Mouse (Mus musculus) CH12.LX (cell line): ENCODE measurements around the gene Tepp. TPM values are rescaled to one million over a fixed set of nuclear protein-coding genes. Genes with fewer than 3 reads are reported as not detected.

Experiments
- DNase-seq: peaks from one replicate; pipeline ENCODE4 v3.0.0-alpha.2; 2013; ENCODE audit errors: extremely low read depth
- H3K27ac ChIP-seq: 2 replicates; pipeline ENCODE4 v1.5.1; 2012; ENCODE audit warnings: low read depth, mild to moderate bottlenecking, control low read depth, moderate library complexity; ENCODE audit not compliant: insufficient read depth
- H3K27me3 ChIP-seq: replicated peaks from 2 replicates; pipeline ENCODE3; 2012; ENCODE audit warnings: inconsistent platforms
- H3K36me3 ChIP-seq, 2 experiments: replicated peaks in 1 of 2; 2 replicates each; pipeline versions ENCODE3 to v1.6.1; 2012; ENCODE audit warnings: inconsistent platforms in 1 of 2, low read length in 1 of 2, mild to moderate bottlenecking in 1 of 2, mixed read lengths in 1 of 2, moderate library complexity in 1 of 2; ENCODE audit not compliant: control insufficient read depth in 1 of 2, insufficient read depth in 1 of 2
- H3K4me1 ChIP-seq, 2 experiments: 2 replicates each; pipeline ENCODE4 v1.6.1; 2012; ENCODE audit warnings: inconsistent platforms in 1 of 2, moderate library complexity in 1 of 2; ENCODE audit not compliant: insufficient read depth in 2 of 2, control insufficient read depth in 1 of 2
- H3K4me2 ChIP-seq: 2 replicates; pipeline ENCODE4 v1.6.1; 2012; ENCODE audit warnings: low read depth, mild to moderate bottlenecking, control low read depth; ENCODE audit not compliant: poor library complexity, insufficient read depth, severe bottlenecking
- H3K4me3 ChIP-seq, 3 experiments: fragments of 150-350 bp in 1 of 3; sonication (generic) in 1 of 3; replicated peaks in 1 of 3; 2 replicates each; pipeline versions ENCODE3 to v1.5.1; 2011 to 2012; ENCODE audit warnings: low read depth in 2 of 3, low read length in 2 of 3, mild to moderate bottlenecking in 2 of 3, moderate library complexity in 2 of 3, control low read depth in 1 of 3, improper control_type of control experiment in 1 of 3, inconsistent platforms in 1 of 3, mixed read lengths in 1 of 3; ENCODE audit not compliant: poor library complexity in 1 of 3
- H3K79me2 ChIP-seq: replicated peaks from 2 replicates; pipeline ENCODE4 v1.6.1; 2012; ENCODE audit warnings: mild to moderate bottlenecking, moderate library complexity; ENCODE audit not compliant: control insufficient read depth, poor library complexity, insufficient read depth, severe bottlenecking; ENCODE audit errors: extremely low read depth
- H3K9ac ChIP-seq: 2 replicates; pipeline ENCODE4 v1.6.1; 2012; ENCODE audit warnings: low read depth, mild to moderate bottlenecking, control low read depth, moderate library complexity; ENCODE audit not compliant: insufficient read depth
- H3K9me3 ChIP-seq: replicated peaks from 2 replicates; pipeline ENCODE3; 2012; ENCODE audit warnings: low read length, inconsistent platforms, mixed read lengths
- BHLHE40 ChIP-seq: IDR thresholded peaks from 2 replicates; pipeline ENCODE4 v1.6.1; 2011; ENCODE audit warnings: mild to moderate bottlenecking, low read depth, low read length, improper control_type of control experiment
- CHD1 ChIP-seq: IDR thresholded peaks from 2 replicates; pipeline ENCODE4 v1.6.1; 2012; ENCODE audit warnings: low read depth, low read length, improper control_type of control experiment, inconsistent platforms
- CHD2 ChIP-seq: IDR thresholded peaks from 2 replicates; pipeline ENCODE4 v1.6.1; 2011; ENCODE audit warnings: low read length, improper control_type of control experiment
- ELF1 ChIP-seq: IDR thresholded peaks from 2 replicates; pipeline ENCODE4 v1.6.1; 2014; ENCODE audit warnings: low read depth, mild to moderate bottlenecking, inconsistent platforms, low read length, improper control_type of control experiment
- EP300 ChIP-seq: IDR thresholded peaks from 2 replicates; pipeline ENCODE4 v1.6.1; 2011; ENCODE audit warnings: low read length, improper control_type of control experiment
- HCFC1 ChIP-seq: IDR thresholded peaks from 2 replicates; pipeline ENCODE4 v1.6.1; 2012; ENCODE audit warnings: low read depth, mild to moderate bottlenecking, inconsistent platforms, low read length, improper control_type of control experiment
- JUN ChIP-seq: IDR thresholded peaks from 2 replicates; pipeline ENCODE4 v1.6.1; 2011; ENCODE audit warnings: low read depth, mild to moderate bottlenecking, low read length, improper control_type of control experiment, moderate library complexity; ENCODE audit not compliant: insufficient read depth
- JUND ChIP-seq: conservative IDR thresholded peaks from 2 replicates; pipeline ENCODE4 v1.6.1; 2011; ENCODE audit warnings: low read depth, low read length, improper control_type of control experiment
- KAT2A ChIP-seq: IDR thresholded peaks from 2 replicates; pipeline ENCODE4 v1.6.1; 2012; ENCODE audit warnings: low read length, improper control_type of control experiment, inconsistent platforms; ENCODE audit not compliant: insufficient replicate concordance
- MAX ChIP-seq: IDR thresholded peaks from 2 replicates; pipeline ENCODE4 v1.6.1; 2011; ENCODE audit warnings: low read length, improper control_type of control experiment
- MEF2A ChIP-seq: IDR thresholded peaks from 2 replicates; pipeline ENCODE4 v1.6.1; 2014; ENCODE audit warnings: low read depth, mild to moderate bottlenecking, inconsistent platforms, low read length, improper control_type of control experiment, borderline replicate concordance
- MXI1 ChIP-seq: IDR thresholded peaks from 2 replicates; pipeline ENCODE4 v1.6.1; 2011; ENCODE audit warnings: mild to moderate bottlenecking, low read depth, low read length, improper control_type of control experiment
- MYC ChIP-seq: IDR thresholded peaks from 2 replicates; pipeline ENCODE4 v1.6.1; 2011; ENCODE audit warnings: low read depth, mild to moderate bottlenecking, improper control_type of control experiment, low read length
- NELFE ChIP-seq: IDR thresholded peaks from 2 replicates; pipeline ENCODE4 v1.6.1; 2011; ENCODE audit warnings: low read depth, low read length, improper control_type of control experiment
- PAX5 ChIP-seq: IDR thresholded peaks from 2 replicates; pipeline ENCODE4 v1.6.1; 2012; ENCODE audit warnings: low read length, inconsistent platforms, mixed read lengths
- POLR2A ChIP-seq: IDR thresholded peaks from 2 replicates; pipeline ENCODE4 v1.6.1; 2011; ENCODE audit warnings: low read depth, mild to moderate bottlenecking, improper control_type of control experiment, low read length
- RAD21 ChIP-seq: IDR thresholded peaks from 2 replicates; pipeline ENCODE4 v1.6.1; 2011; ENCODE audit warnings: low read depth, mild to moderate bottlenecking, low read length, improper control_type of control experiment, moderate library complexity
- RCOR1 ChIP-seq: conservative IDR thresholded peaks from 2 replicates; pipeline ENCODE4 v1.6.1; 2012; ENCODE audit warnings: low read depth, mild to moderate bottlenecking, inconsistent platforms, low read length, improper control_type of control experiment
- SMC3 ChIP-seq: IDR thresholded peaks from 2 replicates; pipeline ENCODE4 v1.6.1; 2011; ENCODE audit warnings: low read depth, low read length, improper control_type of control experiment
- TBP ChIP-seq: conservative IDR thresholded peaks from 2 replicates; pipeline ENCODE4 v1.6.1; 2011; ENCODE audit warnings: low read depth, low read length, improper control_type of control experiment
- USF2 ChIP-seq: conservative IDR thresholded peaks from 2 replicates; pipeline ENCODE4 v1.6.1; 2011; ENCODE audit warnings: low read depth, low read length, improper control_type of control experiment
- ZC3H11A ChIP-seq: IDR thresholded peaks from 2 replicates; pipeline ENCODE4 v1.6.1; 2012; ENCODE audit warnings: low read depth, mild to moderate bottlenecking, inconsistent platforms, low read length, improper control_type of control experiment
- ZMIZ1 ChIP-seq: IDR thresholded peaks from 2 replicates; pipeline ENCODE4 v1.6.1; 2012; ENCODE audit warnings: low read depth, mild to moderate bottlenecking, inconsistent platforms, low read length, improper control_type of control experiment
- ZNF384 ChIP-seq: IDR thresholded peaks from 2 replicates; pipeline ENCODE4 v1.6.1; 2012; ENCODE audit warnings: low read depth, low read length, improper control_type of control experiment, inconsistent platforms
- dilution Hi-C: fragments of 300-500 bp; cut with MboI; formaldehyde crosslinking; loops from 2 replicates; pipeline ENCODE4 v1.14.3; 2020; ENCODE audit warnings: low sequenced_read_pairs; ENCODE audit not compliant: extremely low pct_unique_long_range_greater_than_20kb, extremely low pct_ligation_motif_present
- in situ Hi-C: fragments of 300-500 bp; cut with MboI; formaldehyde crosslinking; loops from 3 replicates; pipeline ENCODE4 v1.14.3; 2019; ENCODE audit warnings: low sequenced_read_pairs, low pct_ligation_motif_present, low pct_unique_long_range_greater_than_20kb, mixed read lengths
- polyA plus RNA-seq: library from polyadenylated mRNA; unstranded; fragments of >175 nt; gene quantifications from 2 replicates; pipeline ENCODE4 v1.2.1, GENCODE M21; 2012; ENCODE audit warnings: low read depth; ENCODE audit not compliant: insufficient read length
- total RNA-seq, 2 experiments: library from RNA; depleted of rRNA; stranded (reverse); fragments of 300-350 nt in 1 of 2; fragments of >200 nt in 1 of 2; gene quantifications; 2 replicates each; pipeline ENCODE4 v1.2.3; 2012 to 2014

Tepp gene
- total and polyA plus RNA-seq, 3 experiments, result not detected

- no peaks in the 10 kb centered on the region for H3K36me3 ChIP-seq
- H3K79me2 ChIP-seq, result no peaks in the 10 kb centered on the region
- H3K4me2 ChIP-seq, result peak overlapping the region; percentile 47
- no peak overlapping the region for H3K9ac ChIP-seq
- dilution Hi-C loops (no loop called here), in situ Hi-C loops (loop anchor here (10.0 kb wide), 1 partner anchor 74 kb away; the partner anchor contains the start of gene Cfap20)
- peak overlapping the region in 1 of 3 experiments; percentile 9 for H3K4me3 ChIP-seq
- peak; percentile 64 for DNase-seq
- H3K9me3 ChIP-seq, result no peaks in the 10 kb centered on the region
- no peak overlapping the region for H3K27ac ChIP-seq
- TF ChIP-seq MXI1 (0 out of 2 replicates have a peak, but pooled peaks have one; percentile 37), ZC3H11A (no peak), MAX (peak; percentile 77), ZNF384 (no peak), TBP (no peak), BHLHE40 (0 out of 2 replicates have a peak, but pooled peaks have one; percentile 31), EP300 (0 out of 2 replicates have a peak, but pooled peaks have one; percentile 15)
- peaks cover 22 to 34% of the 10 kb centered on the region in 2 experiments for H3K4me1 ChIP-seq
- H3K27me3 ChIP-seq, result no peaks in the 10 kb centered on the region
These were observed 50.0 kb downstream of the Tepp start for GRCm38 (mm10) chr8:95360181-95361015.

- no peak for TF ChIP-seq PAX5
- no peak for TF ChIP-seq MAX
- no peak for TF ChIP-seq HCFC1
- no peak for TF ChIP-seq TBP
- no peak for TF ChIP-seq BHLHE40
These were observed 50.6 kb downstream of the Tepp start for GRCm38 (mm10) chr8:95361016-95361341.

DNA sequence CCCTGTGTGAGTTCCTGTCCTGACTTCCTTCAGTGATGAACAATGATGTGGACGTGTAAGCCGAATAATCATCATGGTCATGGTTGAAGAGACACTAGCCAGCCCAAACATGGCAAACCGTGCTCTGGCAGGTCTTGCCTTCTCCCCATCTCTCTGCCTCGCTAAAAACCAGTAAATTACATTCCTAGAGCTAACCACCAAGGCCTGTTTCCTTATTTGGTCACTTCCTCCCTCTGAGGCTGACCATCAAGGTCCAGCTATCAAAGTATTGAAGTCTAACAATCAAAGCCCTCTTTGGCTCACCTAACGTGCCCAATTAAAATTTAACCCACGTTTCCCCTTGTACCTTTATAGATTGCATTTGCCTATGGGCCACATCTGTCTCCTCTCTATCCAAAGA is 51.9 kb downstream of the Tepp start:
- no peak overlapping the region for H3K4me2 ChIP-seq
- no peak overlapping the region for H3K4me3 ChIP-seq
- in situ Hi-C loops (loop anchor here (10.0 kb wide), 1 partner anchor 73 kb away; the partner anchor contains the start of gene Cfap20), dilution Hi-C loops (no loop called here)
- no peaks in the 10 kb centered on the region for H3K27me3 ChIP-seq
- H3K36me3 ChIP-seq, result no peaks in the 10 kb centered on the region
- TF ChIP-seq RAD21 (no peak), NELFE (no peak), ZC3H11A (no peak), MAX (no peak), ELF1 (no peak), POLR2A (no peak), BHLHE40 (no peak), ZMIZ1 (no peak), CHD2 (no peak), CHD1 (no peak), MYC (no peak), USF2 (no peak), JUND (no peak), KAT2A (no peak), SMC3 (no peak), JUN (no peak), MEF2A (no peak), RCOR1 (no peak)
- no peak overlapping the region for H3K9ac ChIP-seq
- H3K79me2 ChIP-seq, result no peaks in the 10 kb centered on the region
- H3K9me3 ChIP-seq, result no peaks in the 10 kb centered on the region
- no peak for DNase-seq
- H3K4me1 ChIP-seq, result peaks cover 22 to 34% of the 10 kb centered on the region in 2 experiments
- H3K27ac ChIP-seq, result no peak overlapping the region

More at GRCm38 (mm10) chr8:95361016-95361341, 50.6 kb downstream of the Tepp start:
- no peaks in the 10 kb centered on the region for H3K27me3 ChIP-seq
- no peaks in the 10 kb centered on the region for H3K9me3 ChIP-seq
- dilution Hi-C loops (no loop called here), in situ Hi-C loops (loop anchor here (10.0 kb wide), 1 partner anchor 74 kb away; the partner anchor contains the start of gene Cfap20)
- H3K79me2 ChIP-seq, result no peaks in the 10 kb centered on the region
- peak overlapping the region; percentile 40; the same call in 1 of the 2 replicates for H3K4me2 ChIP-seq
- DNase-seq, result no peak
- H3K4me1 ChIP-seq, result peaks cover 22 to 34% of the 10 kb centered on the region in 2 experiments
- H3K27ac ChIP-seq, result no peak overlapping the region
- no peak overlapping the region for H3K4me3 ChIP-seq
- no peak overlapping the region for H3K9ac ChIP-seq
- H3K36me3 ChIP-seq, result no peaks in the 10 kb centered on the region
